Mouse (Mus musculus): ENCODE data around the gene AA467197. TPM values are rescaled to one million over a fixed set of nuclear protein-coding genes. Genes with fewer than 3 reads are reported as not detected.
A peak's percentile ranks its signal among the peaks of the same experiment; 100 is the strongest.

AA467197 gene
- polyA plus RNA-seq, 1 experiment from 2014 or later = 0.76 TPM

DNA sequence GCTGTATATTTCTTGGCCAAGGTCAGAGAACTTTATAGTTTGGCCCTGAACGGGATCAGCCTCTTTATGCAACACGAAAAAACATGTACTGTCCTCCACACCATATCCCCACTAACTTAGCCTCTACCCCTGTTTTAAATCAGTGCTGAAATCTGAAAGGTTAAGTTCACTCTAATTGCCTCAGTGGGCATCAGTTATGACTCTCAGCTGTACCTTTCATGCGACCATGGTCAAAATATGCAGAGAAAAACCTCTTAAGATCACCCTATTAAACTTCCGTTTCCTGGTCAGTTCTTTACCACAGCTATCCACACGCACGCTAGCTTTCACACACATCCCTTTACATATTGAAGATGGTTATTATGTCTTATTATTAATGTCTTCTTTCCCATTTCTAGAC is 6.9 kb upstream of the AA467197 start:
- Histone ChIP-seq H3K36me3 (ENCODE audit: control insufficient read depth, insufficient read depth, low read length) (peaks cover 18% of the 10 kb centered on the region), H3K4me1 (ENCODE audit: control insufficient read depth, insufficient read depth, low read length) (peaks cover 11% of the 10 kb centered on the region), H3K4me2 (ENCODE audit: low read length) (peak overlapping the region; percentile 97), H3K4me3 (replicated peaks; ENCODE audit: low read depth, low read length) (peak overlapping the region; percentile 99; the same call in 1 of the 2 replicates), H3K27ac (replicated peaks; ENCODE audit: low read depth, low read length) (no peak overlapping the region), H3K27me3 (ENCODE audit: control insufficient read depth, insufficient read depth, low read length) (no peaks in the 10 kb centered on the region), H3K9ac (replicated peaks; ENCODE audit: low read length) (no peak overlapping the region; the same call in 1 of the 2 replicates), H3K9me3 (ENCODE audit: control insufficient read depth, low read length) (no peaks in the 10 kb centered on the region)
- no peak for DNase-seq
- no peak for ATAC-seq (ENCODE audit: low FRiP score, low TSS enrichment)
- WGBS = 64% methylated on average over 6 of the region's 6 CpGs

DNA sequence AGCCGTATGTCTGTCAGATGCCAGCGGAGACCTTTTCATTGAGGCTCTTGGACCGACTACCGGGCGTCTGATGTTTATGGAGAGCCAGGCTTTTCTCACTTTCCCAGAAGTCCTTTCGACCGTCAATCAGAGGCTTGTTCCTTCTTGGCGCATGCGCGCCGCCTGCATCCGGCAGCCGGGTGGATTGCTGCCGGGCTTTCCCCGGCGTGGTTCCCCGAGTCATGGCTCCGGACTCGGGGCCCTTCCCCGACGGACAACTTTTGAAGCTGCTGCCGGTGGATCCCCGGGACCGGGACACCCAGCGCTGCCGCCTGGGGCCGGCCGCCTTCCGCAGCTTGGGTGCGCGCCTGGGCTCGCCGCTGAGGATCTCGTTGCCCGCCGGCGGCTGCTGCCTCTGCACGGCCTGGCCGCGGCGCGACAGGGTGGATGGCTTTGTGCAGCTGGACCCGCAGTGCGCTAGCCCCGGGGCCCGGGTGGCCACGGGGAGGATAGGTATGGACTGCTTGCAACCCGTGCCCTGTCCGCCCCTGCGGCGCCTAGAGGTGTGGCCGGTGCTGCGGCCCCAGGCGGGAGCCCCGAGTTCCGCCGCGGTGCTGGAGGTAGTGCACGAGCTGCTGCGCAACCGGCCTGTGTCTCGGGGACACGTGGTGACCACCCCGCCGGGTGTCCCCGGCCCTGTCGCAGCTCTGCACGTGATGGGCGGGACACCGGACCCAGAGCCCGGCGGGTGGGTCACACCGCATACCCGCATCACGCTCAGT is 6.1 kb upstream of the AA467197 start:
- H3K9ac ChIP-seq (replicated peaks; ENCODE audit: low read length) = peak overlapping the region; percentile 91
- H3K4me1 ChIP-seq (ENCODE audit: control insufficient read depth, insufficient read depth, low read length) = peaks cover 11% of the 10 kb centered on the region
- peak; percentile 96 for DNase-seq
- peaks cover 18% of the 10 kb centered on the region for H3K36me3 ChIP-seq (ENCODE audit: control insufficient read depth, insufficient read depth, low read length)
- peak overlapping the region; percentile 84 for H3K27ac ChIP-seq (replicated peaks; ENCODE audit: low read depth, low read length)
- H3K4me3 ChIP-seq (replicated peaks; ENCODE audit: low read depth, low read length) = peak overlapping the region; percentile 99
- peak overlapping the region; percentile 97 for H3K4me2 ChIP-seq (ENCODE audit: low read length)
- no peaks in the 10 kb centered on the region for H3K27me3 ChIP-seq (ENCODE audit: control insufficient read depth, insufficient read depth, low read length)
- WGBS = under 1% methylated on average over 75 of the region's 75 CpGs
- no peaks in the 10 kb centered on the region for H3K9me3 ChIP-seq (ENCODE audit: control insufficient read depth, low read length)
- ATAC-seq (ENCODE audit: low FRiP score, low TSS enrichment) = peak; percentile 85

DNA sequence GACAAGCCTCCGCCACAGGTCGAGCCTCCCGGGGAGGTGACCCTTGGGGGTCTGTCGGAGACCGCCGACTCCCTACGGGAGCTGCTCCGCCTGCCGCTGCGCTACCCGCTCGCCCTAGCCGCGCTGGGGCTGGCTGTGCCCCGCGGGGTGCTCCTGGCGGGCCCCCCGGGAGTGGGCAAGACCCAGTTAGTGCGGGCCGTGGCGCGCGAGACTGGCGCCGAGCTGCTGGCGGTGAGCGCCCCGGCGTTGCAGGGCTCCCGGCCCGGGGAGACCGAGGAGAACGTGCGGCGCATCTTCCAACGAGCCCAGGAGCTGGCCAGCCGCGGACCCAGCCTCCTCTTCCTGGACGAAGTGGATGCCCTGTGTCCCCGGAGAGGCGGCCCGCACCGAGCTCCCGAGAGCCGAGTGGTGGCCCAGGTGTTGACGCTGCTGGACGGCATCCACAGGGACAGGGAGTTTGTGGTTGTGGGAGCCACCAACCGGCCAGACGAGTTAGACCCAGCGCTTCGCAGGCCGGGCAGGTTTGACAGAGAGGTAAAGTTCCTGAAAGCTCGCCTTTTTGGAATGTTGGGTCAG is 5.5 kb upstream of the AA467197 start:
- Histone ChIP-seq H3K27me3 (ENCODE audit: control insufficient read depth, insufficient read depth, low read length) (no peaks in the 10 kb centered on the region), H3K9ac (replicated peaks; ENCODE audit: low read length) (peak overlapping the region; percentile 91), H3K4me1 (ENCODE audit: control insufficient read depth, insufficient read depth, low read length) (peaks cover 11% of the 10 kb centered on the region), H3K4me2 (ENCODE audit: low read length) (peak overlapping the region; percentile 97), H3K27ac (replicated peaks; ENCODE audit: low read depth, low read length) (peak overlapping the region; percentile 84), H3K36me3 (ENCODE audit: control insufficient read depth, insufficient read depth, low read length) (peaks cover 18% of the 10 kb centered on the region), H3K9me3 (ENCODE audit: control insufficient read depth, low read length) (no peaks in the 10 kb centered on the region), H3K4me3 (replicated peaks; ENCODE audit: low read depth, low read length) (peak overlapping the region; percentile 99)
- peak; percentile 41 for ATAC-seq (ENCODE audit: low FRiP score, low TSS enrichment)
- WGBS = under 1% methylated on average over 53 of the region's 53 CpGs
- DNase-seq = peak; percentile 48

DNA sequence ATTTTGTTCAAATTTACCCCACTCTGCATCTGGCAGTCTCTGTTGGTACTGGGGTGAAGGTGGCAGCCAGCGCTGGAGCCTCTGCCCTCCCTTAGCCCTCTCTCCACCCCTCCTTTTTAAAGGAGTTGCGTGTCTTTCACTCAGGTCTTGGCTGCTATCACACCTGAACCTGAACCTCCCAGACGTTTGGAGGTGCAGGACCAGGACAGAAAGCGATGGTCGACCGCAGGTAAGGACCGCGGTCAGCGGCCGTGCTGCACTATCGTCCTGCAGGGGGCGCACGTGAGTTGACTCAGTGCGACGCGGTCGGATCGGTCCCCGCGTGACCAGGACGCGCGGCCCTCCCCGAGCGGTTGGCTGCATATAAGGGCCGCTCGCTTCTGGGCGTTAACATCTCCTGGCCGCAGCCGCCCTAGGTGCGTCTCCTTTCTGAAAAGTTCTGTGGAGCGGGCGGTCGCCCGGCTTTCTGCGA is 776 bp downstream of the AA467197 start:
- H3K4me1 ChIP-seq (ENCODE audit: control insufficient read depth, insufficient read depth, low read length) = no peaks in the 10 kb centered on the region; the same call in none of the 2 replicates
- H3K27ac ChIP-seq (replicated peaks; ENCODE audit: low read depth, low read length) = no peak overlapping the region
- H3K4me3 ChIP-seq (replicated peaks; ENCODE audit: low read depth, low read length) = peak overlapping the region; percentile 38
- H3K9me3 ChIP-seq (ENCODE audit: control insufficient read depth, low read length) = no peaks in the 10 kb centered on the region
- DNase-seq = peak; percentile 86
- ATAC-seq (ENCODE audit: low FRiP score, low TSS enrichment) = peak; percentile 50; the same call in 1 of the 2 replicates
- H3K9ac ChIP-seq (replicated peaks; ENCODE audit: low read length) = peak overlapping the region; percentile 39; the same call in 1 of the 2 replicates
- H3K27me3 ChIP-seq (ENCODE audit: control insufficient read depth, insufficient read depth, low read length) = peaks cover 9% of the 10 kb centered on the region; the same call in 1 of the 2 replicates
- peak overlapping the region; percentile 69 for H3K4me2 ChIP-seq (ENCODE audit: low read length)
- H3K36me3 ChIP-seq (ENCODE audit: control insufficient read depth, insufficient read depth, low read length) = peaks cover 17% of the 10 kb centered on the region
- WGBS = 1% methylated on average over 36 of the region's 36 CpGs

DNA sequence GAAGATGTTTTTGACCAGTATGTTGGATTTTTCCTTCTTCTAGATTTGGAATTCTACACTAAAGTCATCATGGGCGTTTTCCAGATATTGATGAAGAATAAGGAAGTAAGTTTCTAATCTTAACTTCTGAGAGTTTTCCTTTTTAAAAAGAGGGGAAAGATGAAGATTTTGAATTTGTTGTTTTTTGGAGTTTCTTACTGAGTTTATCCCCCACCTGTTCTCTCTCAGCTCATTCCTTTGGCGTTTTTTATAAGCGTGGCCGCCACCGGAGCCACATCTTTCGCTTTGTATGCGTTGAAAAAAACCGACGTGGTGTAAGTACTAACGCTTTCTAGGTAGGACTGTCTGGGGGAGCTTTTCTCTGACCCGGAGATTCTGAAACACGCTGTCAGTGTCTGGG is 1.2 kb downstream of the AA467197 start:
- Histone ChIP-seq H3K27me3 (ENCODE audit: control insufficient read depth, insufficient read depth, low read length) (peaks cover 9% of the 10 kb centered on the region; the same call in 1 of the 2 replicates), H3K4me1 (ENCODE audit: control insufficient read depth, insufficient read depth, low read length) (no peaks in the 10 kb centered on the region; the same call in 1 of the 2 replicates), H3K36me3 (ENCODE audit: control insufficient read depth, insufficient read depth, low read length) (peaks cover 12% of the 10 kb centered on the region), H3K4me2 (ENCODE audit: low read length) (peak overlapping the region; percentile 69), H3K9ac (replicated peaks; ENCODE audit: low read length) (peak overlapping the region; percentile 39; the same call in 1 of the 2 replicates), H3K4me3 (replicated peaks; ENCODE audit: low read depth, low read length) (peak overlapping the region; percentile 38), H3K27ac (replicated peaks; ENCODE audit: low read depth, low read length) (no peak overlapping the region), H3K9me3 (ENCODE audit: control insufficient read depth, low read length) (no peaks in the 10 kb centered on the region)
- ATAC-seq (ENCODE audit: low FRiP score, low TSS enrichment) = no peak
- DNase-seq = no peak
- 30% methylated on average over 12 of the region's 12 CpGs for WGBS

DNA sequence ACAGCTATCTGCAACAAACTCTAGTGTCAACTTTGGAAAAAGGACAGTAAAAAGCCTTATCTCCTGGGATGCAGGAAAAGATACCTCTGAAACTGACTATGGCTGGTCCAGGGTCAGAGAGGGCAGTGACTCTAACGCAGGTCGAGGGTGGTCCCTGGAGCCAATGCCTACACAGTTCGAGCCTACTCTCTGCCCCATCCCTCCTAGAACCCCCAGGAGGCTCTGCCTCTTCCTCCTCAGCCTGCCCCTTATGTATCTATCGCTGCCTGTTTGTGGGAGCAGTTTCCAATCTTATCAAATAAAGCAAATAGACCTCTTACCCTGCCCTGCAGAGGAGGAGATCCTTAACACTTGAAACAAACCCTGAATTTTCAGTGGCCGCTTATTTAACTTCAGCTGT is 1.9 kb downstream of the AA467197 start:
- no peak for DNase-seq

DNA sequence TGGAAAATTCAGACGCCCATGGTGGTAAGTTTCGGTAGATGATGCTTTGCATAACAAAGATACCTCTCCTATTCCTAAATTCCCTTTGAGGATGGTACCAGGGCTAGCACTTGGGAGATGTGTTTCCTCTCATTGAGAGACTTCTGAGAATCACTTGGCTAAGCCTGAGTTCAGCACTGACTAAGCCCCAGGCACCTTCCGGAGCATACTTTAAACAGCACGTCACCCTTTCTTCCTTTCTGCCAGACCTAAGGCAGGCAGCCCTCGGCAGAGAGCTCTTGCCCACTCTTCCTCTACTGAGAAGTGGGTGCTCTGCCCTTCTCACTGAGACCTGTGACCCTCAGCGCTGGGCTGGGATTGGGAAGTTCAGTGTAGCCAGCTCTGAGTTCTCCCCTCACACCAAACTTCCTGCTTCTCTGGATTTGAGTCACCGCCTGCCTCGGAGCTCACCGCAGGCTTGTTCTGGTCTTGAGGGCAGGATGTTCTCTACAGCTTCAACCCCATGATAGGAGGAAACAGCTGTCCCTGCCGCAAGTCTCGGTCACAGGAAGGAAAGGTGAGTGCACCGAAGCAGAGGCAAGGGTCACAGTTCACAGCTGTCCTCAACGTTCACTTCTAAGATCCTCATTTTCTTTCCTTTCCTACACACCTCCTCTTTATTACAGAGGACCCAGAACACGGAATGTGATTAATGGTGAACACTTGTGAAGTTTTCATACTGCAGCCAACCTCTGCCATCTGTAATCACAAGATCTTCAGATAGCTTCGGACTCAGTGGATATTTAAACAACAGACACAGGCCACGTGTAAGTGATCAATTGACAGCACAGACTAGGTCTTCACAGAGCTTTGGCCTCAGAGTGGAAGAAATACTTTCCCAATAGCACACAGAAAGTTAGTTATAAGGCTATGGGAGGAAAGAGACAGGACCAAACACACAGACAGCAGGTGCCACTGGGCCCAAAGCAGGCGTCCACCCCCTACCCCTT is 15.6 kb downstream of the AA467197 start:
- ATAC-seq (ENCODE audit: low FRiP score, low TSS enrichment) (no peak), DNase-seq (no peak)
- 77% methylated on average over 17 of the region's 17 CpGs for WGBS
- no peaks in the 10 kb centered on the region for H3K9me3 ChIP-seq (ENCODE audit: control insufficient read depth, low read length)
- no peak overlapping the region for H3K4me2 ChIP-seq (ENCODE audit: low read length)
- H3K27ac ChIP-seq (replicated peaks; ENCODE audit: low read depth, low read length) = no peak overlapping the region
- no peaks in the 10 kb centered on the region for H3K27me3 ChIP-seq (ENCODE audit: control insufficient read depth, insufficient read depth, low read length)
- no peak overlapping the region for H3K9ac ChIP-seq (replicated peaks; ENCODE audit: low read length)
- H3K4me1 ChIP-seq (ENCODE audit: control insufficient read depth, insufficient read depth, low read length) = no peaks in the 10 kb centered on the region
- no peaks in the 10 kb centered on the region for H3K36me3 ChIP-seq (ENCODE audit: control insufficient read depth, insufficient read depth, low read length)
- no peak overlapping the region for H3K4me3 ChIP-seq (replicated peaks; ENCODE audit: low read depth, low read length)

More for the DNA sequence above, 1.9 kb downstream of the AA467197 start:
- Histone ChIP-seq H3K9me3 (ENCODE audit: control insufficient read depth, low read length) (no peaks in the 10 kb centered on the region), H3K9ac (replicated peaks; ENCODE audit: low read length) (no peak overlapping the region), H3K36me3 (ENCODE audit: control insufficient read depth, insufficient read depth, low read length) (peaks cover 6% of the 10 kb centered on the region), H3K4me2 (ENCODE audit: low read length) (no peak overlapping the region), H3K4me3 (replicated peaks; ENCODE audit: low read depth, low read length) (no peak overlapping the region), H3K27ac (replicated peaks; ENCODE audit: low read depth, low read length) (no peak overlapping the region), H3K4me1 (ENCODE audit: control insufficient read depth, insufficient read depth, low read length) (no peaks in the 10 kb centered on the region; the same call in 1 of the 2 replicates), H3K27me3 (ENCODE audit: control insufficient read depth, insufficient read depth, low read length) (peaks cover 9% of the 10 kb centered on the region; the same call in 1 of the 2 replicates)
- 53% methylated on average over 5 of the region's 5 CpGs for WGBS
- no peak for ATAC-seq (ENCODE audit: low FRiP score, low TSS enrichment)

DNA sequence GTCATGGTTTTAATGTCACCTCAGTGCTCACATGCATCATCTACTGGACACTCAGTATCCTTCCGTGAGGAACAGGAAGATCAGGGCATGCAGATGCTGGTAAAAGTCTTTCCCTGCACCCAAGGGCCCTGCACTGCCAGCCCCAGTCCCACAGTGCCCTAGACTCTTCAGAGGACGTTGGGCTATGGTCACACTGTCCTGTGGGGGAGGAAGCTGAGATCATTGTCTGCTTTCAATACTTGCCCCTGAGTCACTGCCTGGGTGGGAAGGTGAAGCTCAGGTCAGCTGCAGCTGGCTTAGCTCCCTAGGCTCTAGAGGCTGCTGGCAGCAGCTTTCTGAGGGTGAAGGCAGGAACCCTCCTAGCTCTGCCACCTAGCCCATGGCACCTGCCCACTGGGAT is 19.3 kb downstream of the AA467197 start:
- Histone ChIP-seq H3K9me3 (ENCODE audit: control insufficient read depth, low read length) (no peaks in the 10 kb centered on the region), H3K27me3 (ENCODE audit: control insufficient read depth, insufficient read depth, low read length) (no peaks in the 10 kb centered on the region), H3K36me3 (ENCODE audit: control insufficient read depth, insufficient read depth, low read length) (no peaks in the 10 kb centered on the region), H3K4me1 (ENCODE audit: control insufficient read depth, insufficient read depth, low read length) (no peaks in the 10 kb centered on the region), H3K4me2 (ENCODE audit: low read length) (no peak overlapping the region), H3K9ac (replicated peaks; ENCODE audit: low read length) (no peak overlapping the region), H3K27ac (replicated peaks; ENCODE audit: low read depth, low read length) (no peak overlapping the region), H3K4me3 (replicated peaks; ENCODE audit: low read depth, low read length) (no peak overlapping the region)
- ATAC-seq (ENCODE audit: low FRiP score, low TSS enrichment) = no peak
- DNase-seq = no peak
- WGBS = 68% methylated on average over 2 of the region's 2 CpGs
